Mouse (Mus musculus): ENCODE measurements around the gene Rab6b.
"Not testable (repeated sequence)": the region's sequence is repeated elsewhere in the genome, so short reads cannot be mapped to it uniquely, and the experiment has no call there.

The Rab6b gene

DNA sequence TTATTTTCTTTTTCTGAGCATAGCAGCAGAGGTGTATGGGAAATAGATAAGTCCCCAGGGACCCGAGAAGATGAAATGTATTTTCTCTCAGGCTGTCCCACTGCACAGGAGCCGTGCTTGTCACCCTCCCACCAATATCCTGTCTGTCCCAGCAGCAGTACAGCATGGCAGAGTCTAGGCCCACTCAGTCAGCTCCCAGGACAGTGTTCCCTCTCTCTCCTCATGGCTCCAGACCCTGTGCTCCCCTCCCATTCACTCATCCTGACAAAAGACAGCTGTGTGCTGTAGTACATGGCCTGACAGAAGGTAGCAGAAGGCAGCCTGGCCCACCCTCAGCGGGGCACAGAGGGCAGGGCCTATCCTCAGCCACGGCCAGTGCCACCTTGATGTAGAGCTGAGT, 32.3 kb downstream of the Rab6b start:
- peak; percentile 15 for DNase-seq (ENCODE audit: low read depth, low spot score)

DNA sequence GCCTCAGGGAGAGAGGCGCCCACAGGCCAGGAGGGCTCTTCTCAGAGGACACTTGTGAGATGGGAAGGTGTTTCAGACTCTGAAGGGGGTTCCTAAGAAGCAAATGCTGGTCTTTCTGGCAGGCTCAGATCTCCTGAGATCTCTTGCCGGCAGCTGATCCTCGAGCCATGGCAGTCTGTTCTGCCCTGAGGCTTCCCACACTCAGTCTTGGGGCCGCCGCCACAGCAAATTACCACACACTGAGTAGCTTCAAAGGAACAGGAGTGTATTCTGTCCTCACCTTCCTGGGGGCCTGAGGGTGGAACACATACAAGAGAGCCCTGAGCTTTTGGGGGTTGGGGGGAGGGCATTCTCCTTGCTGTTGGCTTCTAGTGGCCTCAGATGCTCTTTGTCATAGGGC, 33.8 kb downstream of the Rab6b start:
- DNase-seq (ENCODE audit: low read depth, low spot score) = no peak

DNA sequence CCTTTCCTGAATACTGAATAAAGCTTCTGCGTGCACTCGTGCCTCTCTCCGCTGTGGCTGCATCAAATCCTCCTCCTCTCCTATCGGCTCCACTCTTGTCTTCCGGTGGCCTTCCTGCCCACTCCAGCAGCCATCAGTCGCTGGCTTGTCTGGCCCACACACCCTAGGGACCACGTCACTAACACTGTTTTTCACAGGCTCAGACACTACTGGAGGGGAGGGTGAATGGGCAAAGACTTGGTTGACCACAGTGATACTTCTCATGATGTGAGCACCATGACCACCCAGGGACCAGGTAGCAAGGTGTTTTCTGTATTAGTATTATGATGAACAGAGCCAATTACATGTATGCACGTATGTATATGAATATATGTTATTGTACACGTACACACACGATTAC, 34.7 kb downstream of the Rab6b start:
- no peak for DNase-seq (ENCODE audit: low read depth, low spot score)

DNA sequence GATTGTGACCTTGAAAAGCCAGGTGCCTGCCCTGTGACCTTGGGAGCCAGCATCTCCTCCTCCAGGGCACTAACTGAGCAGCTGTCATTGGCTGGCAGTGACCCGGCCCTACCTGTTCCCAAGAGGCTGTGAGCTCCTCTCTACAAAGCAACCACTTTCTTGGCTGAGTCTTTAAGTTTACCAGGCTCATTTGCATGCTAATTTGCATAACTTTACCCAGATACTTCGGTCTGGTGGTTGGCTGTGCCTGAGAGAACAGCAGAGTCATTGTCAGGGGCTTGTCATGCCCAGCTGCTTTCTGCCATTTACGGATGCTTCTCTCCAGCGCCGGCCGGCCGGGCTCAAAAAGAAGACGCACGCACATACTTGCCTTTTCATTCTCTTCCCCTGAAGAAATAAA, 35.1 kb downstream of the Rab6b start:
- DNase-seq (ENCODE audit: low read depth, low spot score) = peak; percentile 47

DNA sequence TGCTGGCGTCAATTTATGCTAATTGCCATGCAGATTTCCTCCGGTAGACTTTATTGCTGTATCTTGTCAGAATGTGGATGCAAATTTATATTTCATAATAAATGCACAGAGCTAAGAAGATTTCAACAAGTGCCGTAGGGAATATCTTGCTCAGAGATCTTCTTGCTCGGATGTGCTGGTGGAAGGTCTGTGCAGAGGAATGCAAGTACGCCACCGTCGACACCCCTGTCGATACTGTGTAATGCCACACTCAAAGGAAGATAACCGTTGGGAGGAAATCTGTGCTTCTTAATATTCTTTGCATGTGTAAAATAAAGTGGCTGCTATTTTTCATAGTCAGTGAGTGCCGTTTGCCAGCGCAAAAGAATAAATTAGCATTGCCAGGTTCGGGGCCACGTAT, 35.5 kb downstream of the Rab6b start:
- no peak for DNase-seq (ENCODE audit: low read depth, low spot score)

DNA sequence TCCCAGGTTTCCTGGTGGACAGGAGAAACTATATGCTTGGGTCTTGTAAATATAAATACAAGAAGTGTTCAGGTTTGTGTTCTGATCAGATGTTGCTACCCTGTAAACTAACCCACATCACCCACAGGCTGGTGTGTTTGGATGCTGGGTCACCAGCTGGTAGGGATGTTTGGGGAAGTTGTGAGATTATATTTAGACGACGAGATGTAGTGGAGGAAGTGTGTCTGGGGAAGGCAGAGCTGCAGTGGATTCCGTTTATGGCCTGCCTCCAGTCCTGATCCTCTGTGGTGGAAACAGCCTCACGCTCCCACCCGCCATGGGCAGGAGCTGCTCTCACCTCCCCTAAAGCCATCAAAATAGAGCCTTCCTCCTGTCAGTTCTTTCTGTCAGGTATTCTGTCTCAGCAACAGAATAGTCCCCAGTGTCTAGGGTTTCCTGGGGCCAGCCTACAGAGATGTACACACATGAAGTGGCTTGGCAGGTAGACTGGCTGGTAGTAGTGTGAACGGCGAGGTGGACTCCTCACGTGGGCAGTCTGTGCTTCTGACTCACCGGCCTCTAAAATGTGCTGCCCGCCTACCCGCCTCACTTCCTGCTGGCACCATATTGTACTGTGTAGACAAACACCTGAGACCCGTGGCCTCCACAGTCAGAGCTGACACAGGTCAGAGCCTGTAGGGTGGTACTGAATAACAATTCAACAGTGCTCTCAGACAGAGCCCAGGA, 37.6 kb downstream of the Rab6b start:
- DNase-seq (ENCODE audit: low read depth, low spot score) = no peak

DNA sequence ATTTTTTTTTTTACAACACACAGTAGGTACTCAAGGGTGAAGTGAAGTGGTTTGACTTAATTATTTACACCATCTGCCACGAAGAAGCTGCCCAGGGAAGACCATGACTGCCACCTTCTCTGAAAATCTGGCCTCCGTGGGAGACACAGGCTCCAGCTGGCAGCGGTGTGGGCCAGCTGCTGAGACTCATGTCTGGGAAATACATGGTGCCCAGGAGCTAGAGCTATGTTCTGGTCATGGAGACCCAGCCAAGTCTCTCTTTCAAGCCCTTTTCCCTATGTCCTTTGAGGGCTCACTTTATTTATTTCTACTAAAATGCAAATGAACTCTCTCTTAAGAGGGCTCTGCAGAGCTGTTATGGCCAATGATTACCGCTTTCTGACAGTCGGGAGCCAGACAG, 41.7 kb downstream of the Rab6b start:
- no peak for DNase-seq (ENCODE audit: low read depth, low spot score)

DNA sequence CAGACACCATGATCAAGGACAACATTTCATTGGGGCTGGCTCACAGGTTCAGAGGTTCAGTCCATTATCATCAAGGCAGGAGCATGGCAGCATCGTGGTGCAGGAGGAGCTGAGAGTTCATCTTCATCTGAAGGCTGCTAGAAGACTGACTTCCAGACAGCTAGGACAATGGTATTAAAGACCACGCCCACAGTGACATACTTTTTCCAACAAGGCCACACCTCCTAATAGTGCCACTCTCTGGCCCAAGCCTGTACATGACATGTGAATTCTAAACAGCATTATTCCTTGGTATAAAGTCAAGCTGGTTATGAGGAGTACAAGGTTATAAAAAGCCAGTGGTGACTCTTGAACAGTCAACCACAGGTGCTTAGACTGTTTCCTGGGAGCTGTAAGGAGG, 43.0 kb downstream of the Rab6b start:
- no peak for DNase-seq (ENCODE audit: low read depth, low spot score)

DNA sequence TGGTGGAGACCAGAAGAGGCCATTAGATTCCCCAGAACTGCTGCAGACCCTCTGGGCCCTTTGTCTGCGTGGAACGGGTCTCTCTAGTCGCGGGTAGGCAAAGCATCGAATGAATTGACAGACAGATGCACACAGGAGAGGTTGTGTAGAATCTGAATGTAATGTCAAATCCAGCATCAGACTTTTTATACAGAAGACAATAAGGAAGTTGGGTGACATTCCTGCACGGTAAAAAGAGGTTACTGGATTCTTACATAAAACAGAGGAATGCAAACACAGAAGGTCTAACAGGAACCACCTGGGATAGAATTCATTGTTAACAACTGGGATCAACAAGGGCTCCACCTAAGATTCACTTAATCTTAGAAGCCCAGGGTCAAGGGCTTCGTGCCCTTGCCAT, 43.6 kb downstream of the Rab6b start:
- DNase-seq (ENCODE audit: low read depth, low spot score) = not testable (repeated sequence)

DNA sequence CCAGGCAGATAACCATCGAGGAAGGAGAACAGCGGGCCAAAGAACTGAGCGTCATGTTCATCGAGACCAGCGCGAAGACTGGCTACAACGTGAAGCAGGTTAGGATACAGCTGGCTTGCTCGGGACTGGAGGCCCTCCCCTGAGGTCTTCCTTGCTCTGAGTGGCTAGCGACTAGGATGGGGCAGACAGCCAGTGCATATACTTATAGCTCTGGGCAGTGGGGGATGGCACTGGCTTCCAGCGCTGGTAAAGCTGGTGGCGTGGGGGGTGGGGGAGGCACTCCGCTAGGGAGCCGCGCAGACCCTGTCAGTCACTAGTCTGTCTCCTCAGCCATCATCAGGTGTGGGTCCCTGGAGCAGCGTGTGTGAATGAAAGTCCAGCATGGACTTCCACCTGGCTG, 52.2 kb downstream of the Rab6b start:
- DNase-seq (ENCODE audit: low read depth, low spot score) = no peak

DNA sequence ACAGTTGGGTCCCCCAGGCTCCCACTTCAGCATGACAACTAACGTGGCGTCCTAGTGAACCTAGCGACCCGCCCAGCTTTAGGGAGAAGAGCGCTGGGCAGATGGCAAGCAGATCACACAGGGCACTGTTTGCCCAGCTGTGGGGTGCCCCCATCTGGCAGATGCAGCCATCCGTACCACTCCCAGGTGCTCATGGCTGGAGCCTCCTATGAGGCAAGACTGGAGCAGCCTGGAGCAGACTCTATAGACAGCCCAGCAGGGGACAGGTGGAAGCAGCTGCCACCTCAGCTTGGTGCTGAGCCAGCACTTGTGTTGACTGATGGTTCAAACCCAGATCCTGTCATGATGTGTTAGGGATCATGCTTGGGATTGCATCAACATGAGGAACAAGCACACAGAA, 56.5 kb downstream of the Rab6b start:
- DNase-seq (ENCODE audit: low read depth, low spot score) = peak; percentile 9

DNA sequence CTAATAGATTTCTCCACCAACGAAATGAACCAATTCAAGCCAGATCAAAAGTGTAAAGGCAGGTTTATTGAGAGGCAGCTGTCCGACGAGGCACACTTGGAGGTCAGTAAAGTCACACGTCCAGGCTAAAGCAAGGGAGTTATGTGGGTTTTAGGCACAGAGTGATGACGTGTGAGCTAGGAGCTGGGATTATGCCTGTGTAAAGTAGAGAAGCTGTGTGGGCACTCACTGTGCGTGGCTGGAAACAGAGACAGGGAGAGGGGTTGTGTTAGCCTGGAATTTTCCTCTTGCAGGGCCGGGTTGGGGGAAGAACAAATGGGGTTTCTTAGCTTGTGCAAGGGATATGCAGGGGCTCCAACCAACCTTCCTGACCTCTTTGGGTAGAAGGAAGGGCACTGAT, 57.2 kb downstream of the Rab6b start:
- no peak for DNase-seq (ENCODE audit: low read depth, low spot score)

DNA sequence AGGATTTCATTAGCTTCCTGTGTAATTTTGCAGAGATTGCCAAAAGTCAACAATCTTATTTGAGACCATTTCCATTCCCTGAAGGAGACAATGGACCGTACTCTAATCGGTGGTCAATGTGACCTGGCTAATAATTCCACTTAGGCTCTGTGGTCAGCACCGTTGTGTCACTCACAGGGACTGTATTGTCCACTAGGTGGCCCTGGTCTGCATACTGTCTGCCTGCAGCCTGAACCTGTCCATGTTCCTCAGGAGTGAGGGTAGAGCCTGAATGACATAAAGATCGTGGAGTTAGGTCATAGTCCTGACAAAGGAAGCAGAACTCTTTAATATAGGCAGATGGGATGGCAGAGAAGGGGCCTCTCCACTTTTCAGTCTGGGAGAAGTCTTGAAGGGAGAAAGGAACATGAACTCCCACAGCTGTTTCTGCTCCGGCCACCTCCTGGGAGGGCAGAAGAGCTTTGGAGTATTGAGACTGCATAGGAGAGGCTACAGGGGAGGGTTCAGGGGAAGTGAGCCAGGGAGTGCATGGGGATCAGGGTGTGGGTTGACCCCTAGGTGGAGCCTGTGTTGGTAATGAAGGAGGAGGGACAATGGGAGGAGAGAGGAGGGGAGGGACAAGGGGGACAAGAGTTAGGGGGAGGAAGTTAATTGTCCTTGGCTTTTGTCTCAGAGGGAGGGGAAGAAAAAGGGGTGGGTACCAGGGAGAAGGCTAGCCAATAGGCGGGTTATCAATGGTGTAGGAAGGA, 63.4 kb downstream of the Rab6b start:
- peak; percentile 10 for DNase-seq (ENCODE audit: low read depth, low spot score)

DNA sequence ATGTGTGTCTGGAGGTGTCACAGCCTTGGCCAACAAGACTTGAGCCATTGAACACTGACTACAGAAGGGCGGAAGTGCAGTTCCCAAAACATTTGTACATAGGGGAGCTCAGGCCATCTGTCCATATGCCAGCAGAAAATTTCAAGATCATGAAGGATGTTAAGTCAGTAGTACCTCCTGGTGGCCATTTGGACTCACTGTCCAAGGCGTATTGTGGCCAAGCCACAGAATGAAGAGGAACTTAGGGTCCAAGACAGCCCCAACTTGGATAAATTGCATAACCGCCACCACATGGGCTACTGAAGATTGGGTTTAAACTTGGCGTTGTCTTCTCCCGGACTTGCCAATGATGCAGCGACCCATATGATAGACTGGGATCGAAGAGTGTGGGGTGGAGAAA, 64.1 kb downstream of the Rab6b start:
- no peak for DNase-seq (ENCODE audit: low read depth, low spot score)

DNA sequence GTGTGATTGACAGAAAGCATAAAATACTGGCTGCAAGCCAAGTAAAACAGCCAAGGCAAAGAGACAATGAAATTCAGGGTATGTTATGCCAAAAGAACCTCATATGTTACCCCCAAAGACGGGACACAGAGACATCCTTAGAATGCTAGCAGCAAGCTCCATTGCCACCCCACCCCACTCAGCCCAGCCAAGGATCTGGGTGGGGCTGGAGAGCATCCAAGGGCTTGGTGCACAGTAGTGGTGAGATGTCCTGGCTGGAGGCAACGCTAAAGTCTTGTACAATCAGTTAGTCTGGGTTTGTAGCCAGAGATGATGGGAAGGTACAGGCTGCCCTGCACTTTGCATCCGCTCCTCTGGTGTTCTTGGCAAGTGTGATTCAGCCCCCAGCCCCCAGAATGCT, 68.7 kb downstream of the Rab6b start:
- no peak for DNase-seq (ENCODE audit: low read depth, low spot score)

DNA sequence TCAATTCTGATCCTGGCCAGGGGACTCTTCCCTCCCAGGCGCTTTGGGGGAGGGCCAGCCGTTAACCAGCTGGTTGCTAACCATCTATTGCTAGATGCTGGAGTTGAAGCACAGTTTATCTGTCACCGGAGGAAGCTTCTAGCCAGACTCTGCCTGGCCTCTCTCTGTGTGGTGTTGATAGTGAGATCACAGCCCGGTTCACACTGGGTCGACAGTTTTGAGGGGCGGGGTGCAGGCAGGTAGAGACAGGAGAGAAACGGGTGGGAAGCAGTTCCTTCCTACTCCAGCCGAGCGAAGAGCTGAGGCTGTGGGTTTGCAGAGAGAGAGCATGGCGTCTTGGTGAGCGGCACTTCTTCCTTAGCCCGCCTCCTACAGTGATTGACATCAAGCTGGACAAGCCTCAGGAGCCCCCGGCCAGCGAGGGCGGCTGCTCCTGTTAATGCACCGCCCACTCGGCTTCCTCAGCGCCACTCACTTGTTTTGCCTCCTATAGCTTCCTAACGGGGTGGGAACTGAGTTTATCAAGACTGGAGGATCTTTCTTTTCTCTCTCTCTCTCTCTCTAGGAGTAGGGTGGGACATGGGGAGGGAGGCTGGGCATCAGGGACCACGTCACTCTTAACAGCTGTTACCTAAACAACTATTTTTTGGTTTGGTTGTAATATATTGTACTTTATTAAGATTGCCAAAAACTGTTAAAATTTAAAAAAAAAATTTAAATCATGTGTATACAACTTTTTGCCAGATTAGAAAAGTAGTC, 69.4 kb downstream of the Rab6b start:
- DNase-seq (ENCODE audit: low read depth, low spot score) = peak; percentile 88

DNA sequence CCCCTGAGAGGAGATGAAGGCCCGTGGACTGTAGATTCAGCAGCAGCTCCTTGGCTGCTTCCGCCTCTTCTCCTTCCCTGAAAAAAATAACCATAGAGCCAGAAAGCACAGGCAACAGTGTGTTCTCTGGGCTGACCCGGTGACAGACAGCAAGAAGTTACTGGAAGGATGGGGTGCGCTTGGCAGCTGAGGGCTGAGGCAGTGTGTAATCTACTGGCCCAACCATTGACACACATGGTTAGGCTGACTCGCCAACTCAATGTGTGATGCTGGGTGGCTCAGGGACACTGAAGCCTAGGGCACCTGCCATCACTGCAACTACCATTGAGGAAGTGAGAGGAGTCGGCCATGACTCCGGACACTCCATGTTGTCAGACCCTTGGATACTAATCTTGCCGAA, 70.3 kb downstream of the Rab6b start:
- no peak for DNase-seq (ENCODE audit: low read depth, low spot score)

DNA sequence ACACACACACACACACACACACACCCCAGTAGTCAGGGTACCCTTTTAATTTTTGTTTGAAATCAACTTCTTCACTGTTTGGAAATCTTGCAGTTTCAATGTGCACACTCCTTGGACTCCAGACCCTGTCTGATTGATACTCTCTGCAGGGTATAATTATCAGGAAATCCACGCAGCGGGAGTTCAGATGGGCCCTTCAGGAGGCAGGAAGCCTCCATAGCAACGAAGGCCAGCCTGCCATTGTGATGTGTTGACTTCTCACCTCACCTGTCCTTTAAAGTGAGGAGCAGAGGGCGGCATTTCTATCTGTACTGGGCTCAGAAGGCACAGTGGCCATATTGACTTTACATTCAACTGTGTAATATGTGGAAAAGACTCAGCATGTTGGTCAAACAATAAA, 73.3 kb downstream of the Rab6b start:
- DNase-seq (ENCODE audit: low read depth, low spot score) = no peak

DNA sequence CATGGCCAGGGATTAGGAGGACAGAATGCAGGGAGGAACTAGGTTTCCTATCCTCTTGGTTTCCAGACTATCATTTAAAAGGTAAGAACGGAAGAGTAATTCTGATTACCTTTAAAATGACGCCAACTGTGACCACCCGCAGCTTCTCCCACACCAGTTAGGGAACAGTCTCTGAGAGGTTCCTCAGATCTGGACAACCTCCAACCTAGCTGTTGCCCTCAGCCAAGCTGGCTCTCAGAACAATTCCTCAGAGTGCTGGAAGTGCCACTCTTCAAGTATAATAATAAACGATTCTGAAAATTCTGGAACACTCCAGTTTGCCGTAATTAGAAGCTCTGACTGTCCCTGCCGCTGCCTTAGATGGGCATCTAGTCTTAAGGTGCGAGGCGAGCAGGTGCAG, 74.4 kb downstream of the Rab6b start:
- no peak for DNase-seq (ENCODE audit: low read depth, low spot score)

DNA sequence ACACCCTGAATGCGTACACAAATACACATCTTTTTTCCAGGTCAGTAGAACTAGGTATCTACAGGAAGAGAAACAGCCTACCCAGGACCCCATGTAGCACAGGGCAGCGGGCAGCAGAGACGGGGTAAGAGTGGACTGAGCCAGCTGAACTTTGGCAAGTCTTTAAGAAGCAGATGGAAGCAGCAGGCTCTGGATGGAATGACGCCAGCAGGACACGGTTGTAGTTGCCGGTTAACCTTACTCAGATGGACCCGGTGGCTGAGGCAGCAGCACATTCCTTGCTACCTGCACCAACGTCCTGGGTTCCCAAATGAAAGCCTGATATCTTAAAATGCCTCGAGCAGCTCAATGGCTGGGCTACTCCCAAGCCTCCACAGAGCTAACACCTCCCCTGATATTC, 75.2 kb downstream of the Rab6b start:
- DNase-seq (ENCODE audit: low read depth, low spot score) = no peak

DNA sequence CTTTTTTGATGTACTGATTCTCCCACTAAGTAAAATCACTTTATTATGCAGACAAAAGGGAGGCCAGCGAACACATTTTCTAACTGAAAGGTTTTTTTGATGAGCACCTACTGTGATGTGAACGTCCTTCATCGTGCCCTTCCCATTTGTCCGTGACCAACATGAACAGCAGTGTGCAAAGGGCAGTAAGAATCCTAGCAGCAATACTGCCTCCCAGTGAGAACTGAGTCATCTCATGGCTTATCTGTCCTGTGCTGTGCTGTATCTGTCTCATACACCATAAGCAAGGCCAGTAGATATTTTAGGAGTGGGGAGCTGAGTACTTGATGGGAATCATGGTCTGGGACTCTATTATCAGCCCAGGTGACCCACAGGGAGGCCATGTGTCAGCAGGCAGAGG, 76.8 kb downstream of the Rab6b start:
- no peak for DNase-seq (ENCODE audit: low read depth, low spot score)

DNA sequence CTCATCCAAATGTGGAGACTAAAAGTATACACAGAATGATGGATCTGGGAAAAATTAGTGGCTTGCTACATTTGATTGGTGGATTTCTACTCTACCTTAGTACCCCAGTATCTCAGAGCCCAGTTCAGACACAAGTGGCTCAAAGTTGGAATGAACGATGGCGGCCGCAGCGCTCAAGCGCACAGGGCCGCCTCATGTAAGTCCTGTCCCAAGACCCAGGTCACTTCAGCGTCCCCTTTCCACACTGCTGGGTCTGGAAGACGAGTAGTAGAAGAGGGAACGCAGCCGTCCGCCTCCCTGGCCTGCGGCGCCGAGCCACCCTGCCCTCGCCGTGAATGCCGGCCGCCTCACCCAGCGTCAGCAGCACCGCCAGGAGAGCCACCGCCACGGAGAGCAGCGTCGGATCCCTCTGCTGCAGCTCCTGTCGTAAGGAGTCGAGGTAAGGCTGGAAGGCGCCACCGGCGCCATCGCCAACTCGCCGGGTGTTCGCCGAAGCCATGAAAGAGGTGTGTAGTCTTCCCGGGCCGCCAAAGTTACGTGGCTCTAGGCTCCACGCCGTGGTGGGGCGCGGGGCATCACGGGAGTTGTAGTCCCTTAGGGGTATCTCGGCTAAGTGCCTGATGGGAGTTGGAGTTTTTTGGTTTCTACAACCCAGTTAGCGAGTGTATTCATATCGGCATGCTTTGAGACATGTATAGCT, 90.1 kb downstream of the Rab6b start, which contains the start of gene Srprb:
Gene Srprb, minus strand, starts transcription at position 577 of the 700 bp plus-strand sequence.
- DNase-seq (ENCODE audit: low read depth, low spot score) = peak; percentile 90

Measured in mesoderm, embryonic 11.5 days (tissue).